Mouse (Mus musculus) CH12.LX (cell line): ENCODE measurements around the gene Gmds. TPM values are rescaled to one million over a fixed set of nuclear protein-coding genes. Genes with fewer than 3 reads are reported as not detected.

Experiments used
- DNase-seq: peaks from one replicate; pipeline ENCODE4 v3.0.0-alpha.2; 2013; ENCODE audit errors: extremely low read depth
- H3K27ac ChIP-seq: 2 replicates; pipeline ENCODE4 v1.5.1; 2012; ENCODE audit warnings: low read depth, mild to moderate bottlenecking, control low read depth, moderate library complexity; ENCODE audit not compliant: insufficient read depth
- H3K27me3 ChIP-seq: replicated peaks from 2 replicates; pipeline ENCODE3; 2012; ENCODE audit warnings: inconsistent platforms
- H3K36me3 ChIP-seq, 2 experiments: replicated peaks in 1 of 2; 2 replicates each; pipeline versions ENCODE3 to v1.6.1; 2012; ENCODE audit warnings: inconsistent platforms in 1 of 2, low read length in 1 of 2, mild to moderate bottlenecking in 1 of 2, mixed read lengths in 1 of 2, moderate library complexity in 1 of 2; ENCODE audit not compliant: control insufficient read depth in 1 of 2, insufficient read depth in 1 of 2
- H3K4me1 ChIP-seq, 2 experiments: 2 replicates each; pipeline ENCODE4 v1.6.1; 2012; ENCODE audit warnings: inconsistent platforms in 1 of 2, moderate library complexity in 1 of 2; ENCODE audit not compliant: insufficient read depth in 2 of 2, control insufficient read depth in 1 of 2
- H3K4me2 ChIP-seq: 2 replicates; pipeline ENCODE4 v1.6.1; 2012; ENCODE audit warnings: low read depth, mild to moderate bottlenecking, control low read depth; ENCODE audit not compliant: poor library complexity, insufficient read depth, severe bottlenecking
- H3K4me3 ChIP-seq, 3 experiments: fragments of 150-350 bp in 1 of 3; sonication (generic) in 1 of 3; replicated peaks in 1 of 3; 2 replicates each; pipeline versions ENCODE3 to v1.5.1; 2011 to 2012; ENCODE audit warnings: low read depth in 2 of 3, low read length in 2 of 3, mild to moderate bottlenecking in 2 of 3, moderate library complexity in 2 of 3, control low read depth in 1 of 3, improper control_type of control experiment in 1 of 3, inconsistent platforms in 1 of 3, mixed read lengths in 1 of 3; ENCODE audit not compliant: poor library complexity in 1 of 3
- H3K79me2 ChIP-seq: replicated peaks from 2 replicates; pipeline ENCODE4 v1.6.1; 2012; ENCODE audit warnings: mild to moderate bottlenecking, moderate library complexity; ENCODE audit not compliant: control insufficient read depth, poor library complexity, insufficient read depth, severe bottlenecking; ENCODE audit errors: extremely low read depth
- H3K9ac ChIP-seq: 2 replicates; pipeline ENCODE4 v1.6.1; 2012; ENCODE audit warnings: low read depth, mild to moderate bottlenecking, control low read depth, moderate library complexity; ENCODE audit not compliant: insufficient read depth
- H3K9me3 ChIP-seq: replicated peaks from 2 replicates; pipeline ENCODE3; 2012; ENCODE audit warnings: low read length, inconsistent platforms, mixed read lengths
- BHLHE40 ChIP-seq: IDR thresholded peaks from 2 replicates; pipeline ENCODE4 v1.6.1; 2011; ENCODE audit warnings: mild to moderate bottlenecking, low read depth, low read length, improper control_type of control experiment
- CHD1 ChIP-seq: IDR thresholded peaks from 2 replicates; pipeline ENCODE4 v1.6.1; 2012; ENCODE audit warnings: low read depth, low read length, improper control_type of control experiment, inconsistent platforms
- CTCF ChIP-seq, 2 experiments: IDR thresholded peaks in 1 of 2; conservative IDR thresholded peaks in 1 of 2; 2 replicates each; pipeline ENCODE4 v1.5.1; 2011 to 2012; ENCODE audit warnings: low read depth in 2 of 2, low read length in 2 of 2, improper control_type of control experiment in 1 of 2, inconsistent platforms in 1 of 2, mild to moderate bottlenecking in 1 of 2, moderate library complexity in 1 of 2
- E2F4 ChIP-seq: IDR thresholded peaks from 2 replicates; pipeline ENCODE4 v1.6.1; 2011; ENCODE audit warnings: low read depth, low read length, improper control_type of control experiment; ENCODE audit not compliant: insufficient replicate concordance
- ETS1 ChIP-seq: conservative IDR thresholded peaks from 2 replicates; pipeline ENCODE4 v1.6.1; 2012; ENCODE audit warnings: low read depth, mild to moderate bottlenecking, inconsistent platforms, low read length, improper control_type of control experiment, moderate library complexity
- GABPA ChIP-seq: IDR thresholded peaks from 2 replicates; pipeline ENCODE4 v1.6.1; 2012; ENCODE audit warnings: low read depth, low read length, improper control_type of control experiment, inconsistent platforms; ENCODE audit not compliant: insufficient replicate concordance
- IRF4 ChIP-seq: IDR thresholded peaks from 2 replicates; pipeline ENCODE4 v1.6.1; 2014; ENCODE audit warnings: low read depth, mild to moderate bottlenecking, inconsistent platforms, low read length, improper control_type of control experiment
- JUN ChIP-seq: IDR thresholded peaks from 2 replicates; pipeline ENCODE4 v1.6.1; 2011; ENCODE audit warnings: low read depth, mild to moderate bottlenecking, low read length, improper control_type of control experiment, moderate library complexity; ENCODE audit not compliant: insufficient read depth
- JUND ChIP-seq: conservative IDR thresholded peaks from 2 replicates; pipeline ENCODE4 v1.6.1; 2011; ENCODE audit warnings: low read depth, low read length, improper control_type of control experiment
- KAT2A ChIP-seq: IDR thresholded peaks from 2 replicates; pipeline ENCODE4 v1.6.1; 2012; ENCODE audit warnings: low read length, improper control_type of control experiment, inconsistent platforms; ENCODE audit not compliant: insufficient replicate concordance
- MYC ChIP-seq: IDR thresholded peaks from 2 replicates; pipeline ENCODE4 v1.6.1; 2011; ENCODE audit warnings: low read depth, mild to moderate bottlenecking, improper control_type of control experiment, low read length
- NRF1 ChIP-seq: IDR thresholded peaks from 2 replicates; pipeline ENCODE4 v1.6.1; 2014; ENCODE audit warnings: low read depth, mild to moderate bottlenecking, inconsistent platforms, low read length, improper control_type of control experiment, moderate library complexity
- POLR2A ChIP-seq: IDR thresholded peaks from 2 replicates; pipeline ENCODE4 v1.6.1; 2011; ENCODE audit warnings: low read depth, mild to moderate bottlenecking, improper control_type of control experiment, low read length
- POLR2AphosphoS2 ChIP-seq: IDR thresholded peaks from 2 replicates; pipeline ENCODE4 v1.6.1; 2011; ENCODE audit warnings: low read depth, low read length, improper control_type of control experiment
- RAD21 ChIP-seq: IDR thresholded peaks from 2 replicates; pipeline ENCODE4 v1.6.1; 2011; ENCODE audit warnings: low read depth, mild to moderate bottlenecking, low read length, improper control_type of control experiment, moderate library complexity
- SIN3A ChIP-seq: IDR thresholded peaks from 2 replicates; pipeline ENCODE4 v1.6.1; 2012; ENCODE audit warnings: low read length, improper control_type of control experiment, inconsistent platforms
- SMC3 ChIP-seq: IDR thresholded peaks from 2 replicates; pipeline ENCODE4 v1.6.1; 2011; ENCODE audit warnings: low read depth, low read length, improper control_type of control experiment
- TBP ChIP-seq: conservative IDR thresholded peaks from 2 replicates; pipeline ENCODE4 v1.6.1; 2011; ENCODE audit warnings: low read depth, low read length, improper control_type of control experiment
- USF1 ChIP-seq: IDR thresholded peaks from 2 replicates; pipeline ENCODE4 v1.6.1; 2014; ENCODE audit warnings: low read depth, mild to moderate bottlenecking, inconsistent platforms, low read length, improper control_type of control experiment
- ZC3H11A ChIP-seq: IDR thresholded peaks from 2 replicates; pipeline ENCODE4 v1.6.1; 2012; ENCODE audit warnings: low read depth, mild to moderate bottlenecking, inconsistent platforms, low read length, improper control_type of control experiment
- ZKSCAN1 ChIP-seq: IDR thresholded peaks from 2 replicates; pipeline ENCODE4 v1.6.1; 2012; ENCODE audit warnings: low read depth, inconsistent platforms, low read length, improper control_type of control experiment, borderline replicate concordance
- ZMIZ1 ChIP-seq: IDR thresholded peaks from 2 replicates; pipeline ENCODE4 v1.6.1; 2012; ENCODE audit warnings: low read depth, mild to moderate bottlenecking, inconsistent platforms, low read length, improper control_type of control experiment
- ZNF384 ChIP-seq: IDR thresholded peaks from 2 replicates; pipeline ENCODE4 v1.6.1; 2012; ENCODE audit warnings: low read depth, low read length, improper control_type of control experiment, inconsistent platforms
- dilution Hi-C: fragments of 300-500 bp; cut with MboI; formaldehyde crosslinking; loops from 2 replicates; pipeline ENCODE4 v1.14.3; 2020; ENCODE audit warnings: low sequenced_read_pairs; ENCODE audit not compliant: extremely low pct_unique_long_range_greater_than_20kb, extremely low pct_ligation_motif_present
- in situ Hi-C: fragments of 300-500 bp; cut with MboI; formaldehyde crosslinking; loops from 3 replicates; pipeline ENCODE4 v1.14.3; 2019; ENCODE audit warnings: low sequenced_read_pairs, low pct_ligation_motif_present, low pct_unique_long_range_greater_than_20kb, mixed read lengths
- polyA plus RNA-seq: library from polyadenylated mRNA; unstranded; fragments of >175 nt; gene quantifications from 2 replicates; pipeline ENCODE4 v1.2.1, GENCODE M21; 2012; ENCODE audit warnings: low read depth; ENCODE audit not compliant: insufficient read length
- total RNA-seq, 2 experiments: library from RNA; depleted of rRNA; stranded (reverse); fragments of 300-350 nt in 1 of 2; fragments of >200 nt in 1 of 2; gene quantifications; 2 replicates each; pipeline ENCODE4 v1.2.3; 2012 to 2014

Gmds gene
- total and polyA plus RNA-seq, 3 experiments, result 11.0 to 19.3 (median 15.1) TPM

- dilution Hi-C loops, result no loop called here
- H3K36me3 ChIP-seq, result no peaks in the 10 kb centered on the region
- H3K9me3 ChIP-seq, result no peaks in the 10 kb centered on the region
- H3K9ac ChIP-seq, result no peak overlapping the region
- no peak for TF ChIP-seq JUND
- no peak for TF ChIP-seq ZC3H11A
- TF ChIP-seq ZNF384, result no peak
- TF ChIP-seq POLR2AphosphoS2, result no peak
- TF ChIP-seq KAT2A, result no peak
- H3K79me2 ChIP-seq, result no peaks in the 10 kb centered on the region
- peaks cover 0 to 11% of the 10 kb centered on the region in 2 experiments; a peak in 2 of 4 replicates for H3K4me1 ChIP-seq
- no peak overlapping the region for H3K4me3 ChIP-seq
- no peak overlapping the region for H3K4me2 ChIP-seq
- DNase-seq, result no peak
- in situ Hi-C loops, result no loop called here
- no peak overlapping the region for H3K27ac ChIP-seq
- H3K27me3 ChIP-seq, result no peaks in the 10 kb centered on the region
Observed at GRCm38 (mm10) chr13:32311476-32311875, 27.1 kb downstream of the Gmds start.

GRCm38 (mm10) chr13:32298456-32298855 is 40.1 kb downstream of the Gmds start:
- no peaks in the 10 kb centered on the region for H3K27me3 ChIP-seq
- no peak overlapping the region for H3K27ac ChIP-seq
- no peak overlapping the region for H3K9ac ChIP-seq
- in situ Hi-C loops, result no loop called here
- H3K4me2 ChIP-seq, result no peak overlapping the region
- TF ChIP-seq BHLHE40 (no peak), CTCF (conservative IDR thresholded peaks at IDR 0.05 in 1 of 2, IDR thresholded peaks at IDR 0.05 in 1 of 2; ENCODE audit: low read depth in 2 of 2, low read length in 2 of 2) (no peak), JUND (no peak), CHD1 (no peak), ZNF384 (no peak), USF1 (no peak), POLR2A (no peak), ZKSCAN1 (no peak), GABPA (no peak), E2F4 (no peak), SMC3 (no peak), ZMIZ1 (no peak)
- dilution Hi-C loops, result no loop called here
- no peak overlapping the region for H3K4me3 ChIP-seq
- DNase-seq, result no peak
- peaks cover 0 to 23% of the 10 kb centered on the region in 2 experiments; a peak in 2 of 4 replicates for H3K4me1 ChIP-seq
- no peaks in the 10 kb centered on the region for H3K36me3 ChIP-seq
- H3K9me3 ChIP-seq, result no peaks in the 10 kb centered on the region
- H3K79me2 ChIP-seq, result no peaks in the 10 kb centered on the region

GRCm38 (mm10) chr13:32297398-32297797 is 41.1 kb downstream of the Gmds start:
- no peak overlapping the region for H3K27ac ChIP-seq
- H3K9me3 ChIP-seq, result no peaks in the 10 kb centered on the region
- H3K79me2 ChIP-seq, result no peaks in the 10 kb centered on the region
- H3K4me2 ChIP-seq, result 0 out of 2 replicates have a peak overlapping the region, but pooled peaks have one; percentile 9
- in situ Hi-C loops, result no loop called here
- no peaks in the 10 kb centered on the region for H3K27me3 ChIP-seq
- dilution Hi-C loops, result no loop called here
- no peak overlapping the region for H3K9ac ChIP-seq
- H3K4me3 ChIP-seq, result no peak overlapping the region
- no peaks in the 10 kb centered on the region for H3K36me3 ChIP-seq
- TF ChIP-seq TBP, result no peak
- peak; percentile 4; the same call in 1 of the 2 replicates for TF ChIP-seq ZC3H11A
- peak; percentile 67; the same call in 1 of the 2 replicates for TF ChIP-seq IRF4
- no peak for TF ChIP-seq CHD1
- peak; percentile 78 for TF ChIP-seq JUND
- TF ChIP-seq NRF1, result no peak
- peak; percentile 34 to 73; a peak in 2 of 4 replicates for TF ChIP-seq CTCF (conservative IDR thresholded peaks at IDR 0.05 in 1 of 2, IDR thresholded peaks at IDR 0.05 in 1 of 2; ENCODE audit: low read depth in 2 of 2, low read length in 2 of 2)
- peak; percentile 70 for TF ChIP-seq RAD21
- no peak; the same call in 1 of the 2 replicates for TF ChIP-seq ETS1
- TF ChIP-seq POLR2A, result no peak
- no peak; the same call in 1 of the 2 replicates for TF ChIP-seq JUN
- no peak for TF ChIP-seq MYC
- no peak for TF ChIP-seq SIN3A
- peak; percentile 84 for TF ChIP-seq SMC3
- TF ChIP-seq ZMIZ1, result no peak
- TF ChIP-seq, all 38 proteins: peak for 6
- peak; percentile 78 for DNase-seq
- peaks cover 0 to 23% of the 10 kb centered on the region in 2 experiments; a peak in 2 of 4 replicates for H3K4me1 ChIP-seq
